Mouse (Mus musculus): ENCODE measurements around the gene Olfr93. TPM values are rescaled to one million over a fixed set of nuclear protein-coding genes. Genes with fewer than 3 reads are reported as not detected.
"Not testable (repeated sequence)": the region's sequence is repeated elsewhere in the genome, so short reads cannot be mapped to it uniquely, and the experiment has no call there.

The Olfr93 gene
- total and polyA plus RNA-seq, 2 experiments, result not detected

DNA sequence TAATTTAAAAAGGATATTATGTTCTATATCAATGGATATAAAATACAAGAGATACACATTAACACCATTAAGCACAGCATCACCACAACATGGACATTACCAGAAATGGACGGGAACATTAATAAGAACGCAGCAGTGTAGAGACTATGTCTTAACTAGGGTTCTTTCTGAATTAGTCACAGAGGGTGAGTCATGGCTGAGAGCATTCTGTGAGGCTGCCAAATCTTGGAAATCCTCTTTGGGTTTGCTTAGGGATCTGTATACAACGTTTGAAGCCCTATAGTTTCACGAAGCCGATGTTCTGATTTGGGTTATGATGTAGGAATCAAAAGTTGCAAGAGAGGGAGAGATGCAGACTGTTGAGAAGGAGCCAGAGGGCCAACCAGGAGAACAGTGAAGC lies 33.5 kb upstream of the Olfr93 start:
- Histone ChIP-seq H3K36me3 (ENCODE audit: control insufficient read depth, insufficient read depth, low read length) (no peaks in the 10 kb centered on the region), H3K27ac (replicated peaks; ENCODE audit: insufficient read depth, low read depth, low read length) (no peak overlapping the region), H3K79me2 (ENCODE audit: control insufficient read depth, insufficient read depth, low read length) (no peaks in the 10 kb centered on the region), H3K4me3 (ENCODE audit: insufficient read depth, low read depth, low read length) (no peak overlapping the region), H3K27me3 (ENCODE audit: control insufficient read depth, insufficient read depth, low read length) (peaks cover 10% of the 10 kb centered on the region), H3K4me1 (ENCODE audit: control insufficient read depth, insufficient read depth, low read length) (peaks cover 9% of the 10 kb centered on the region; the same call in 1 of the 2 replicates), H3K9ac (ENCODE audit: low read depth, low read length) (no peak overlapping the region)
- DNase-seq (ENCODE audit: extremely low read depth, low read depth, low spot score), result no peak
- 91% methylated on average over 5 of the region's 5 CpGs for WGBS
- TF ChIP-seq CTCF (IDR thresholded peaks at IDR 0.05; ENCODE audit: low read depth, low read length) (no peak), POLR2A (IDR thresholded peaks at IDR 0.05; ENCODE audit: extremely low read depth, insufficient read depth, low read length) (no peak)

DNA sequence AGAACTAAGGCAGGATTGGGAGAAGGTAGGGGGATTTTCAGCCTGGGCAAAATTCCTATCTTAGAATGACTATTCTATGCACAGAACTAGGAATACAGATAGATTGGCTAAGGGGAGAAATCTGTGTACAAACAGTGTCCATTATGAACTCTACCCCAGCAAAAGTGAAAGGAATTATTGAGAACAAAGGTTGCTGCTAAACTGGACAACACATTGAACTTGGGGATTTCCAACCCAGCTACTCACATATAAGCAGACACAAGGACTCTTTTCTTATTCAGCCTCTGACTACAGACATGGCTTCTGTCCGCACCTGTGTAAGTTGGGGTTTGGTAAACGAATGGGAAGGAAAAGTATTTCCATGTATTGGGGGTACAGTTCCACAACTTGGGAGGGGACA lies 32.4 kb upstream of the Olfr93 start, which contains the start of gene Ubd:
Ubd (plus strand) TSS at position 237 of the 400 bp plus-strand sequence.
- Histone ChIP-seq H3K27me3 (ENCODE audit: control insufficient read depth, insufficient read depth, low read length) (peaks cover 10% of the 10 kb centered on the region), H3K79me2 (ENCODE audit: control insufficient read depth, insufficient read depth, low read length) (no peaks in the 10 kb centered on the region), H3K9ac (ENCODE audit: low read depth, low read length) (no peak within 1 kb of the TSS), H3K4me1 (ENCODE audit: control insufficient read depth, insufficient read depth, low read length) (peaks cover 9% of the 10 kb centered on the region; the same call in 1 of the 2 replicates), H3K27ac (replicated peaks; ENCODE audit: insufficient read depth, low read depth, low read length) (no peak within 1 kb of the TSS), H3K36me3 (ENCODE audit: control insufficient read depth, insufficient read depth, low read length) (no peaks in the 10 kb centered on the region), H3K4me3 (ENCODE audit: insufficient read depth, low read depth, low read length) (no peak within 1 kb of the TSS)
- DNase-seq (ENCODE audit: extremely low read depth, low read depth, low spot score), result peak; percentile 44
- no peak for TF ChIP-seq CTCF (IDR thresholded peaks at IDR 0.05; ENCODE audit: low read depth, low read length)
- TF ChIP-seq POLR2A (IDR thresholded peaks at IDR 0.05; ENCODE audit: extremely low read depth, insufficient read depth, low read length), result no peak
- WGBS, result 81% methylated on average over 2 of the region's 2 CpGs

DNA sequence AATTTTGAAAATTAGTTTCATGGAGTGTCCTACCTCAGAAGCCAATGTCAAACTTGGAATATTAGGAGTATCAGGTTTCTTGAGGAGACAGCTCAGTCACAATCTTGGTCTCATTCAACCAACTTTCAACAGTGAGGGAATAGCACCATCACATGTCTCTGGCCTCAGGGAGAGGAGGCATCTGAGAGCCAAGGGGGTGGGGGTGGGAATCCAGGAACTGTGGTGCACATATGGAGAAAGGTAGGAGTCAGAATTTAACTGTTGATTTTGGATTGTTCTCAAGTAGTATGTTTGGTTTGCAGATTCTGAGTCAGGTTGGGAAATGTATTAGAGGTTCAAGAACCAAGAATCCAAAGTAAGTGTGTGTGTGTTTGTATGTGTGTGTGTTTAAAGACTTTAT lies 31.7 kb upstream of the Olfr93 start:
- no peaks in the 10 kb centered on the region for H3K79me2 ChIP-seq (ENCODE audit: control insufficient read depth, insufficient read depth, low read length)
- H3K4me1 ChIP-seq (ENCODE audit: control insufficient read depth, insufficient read depth, low read length), result peaks cover 9% of the 10 kb centered on the region; the same call in 1 of the 2 replicates
- no peaks in the 10 kb centered on the region for H3K36me3 ChIP-seq (ENCODE audit: control insufficient read depth, insufficient read depth, low read length)
- H3K9ac ChIP-seq (ENCODE audit: low read depth, low read length), result no peak overlapping the region
- no peak overlapping the region for H3K4me3 ChIP-seq (ENCODE audit: insufficient read depth, low read depth, low read length)
- peaks cover 10% of the 10 kb centered on the region for H3K27me3 ChIP-seq (ENCODE audit: control insufficient read depth, insufficient read depth, low read length)
- no peak overlapping the region for H3K27ac ChIP-seq (replicated peaks; ENCODE audit: insufficient read depth, low read depth, low read length)
- DNase-seq (ENCODE audit: extremely low read depth, low read depth, low spot score), result no peak
- TF ChIP-seq CTCF (IDR thresholded peaks at IDR 0.05; ENCODE audit: low read depth, low read length), result no peak
- TF ChIP-seq POLR2A (IDR thresholded peaks at IDR 0.05; ENCODE audit: extremely low read depth, insufficient read depth, low read length), result no peak

DNA sequence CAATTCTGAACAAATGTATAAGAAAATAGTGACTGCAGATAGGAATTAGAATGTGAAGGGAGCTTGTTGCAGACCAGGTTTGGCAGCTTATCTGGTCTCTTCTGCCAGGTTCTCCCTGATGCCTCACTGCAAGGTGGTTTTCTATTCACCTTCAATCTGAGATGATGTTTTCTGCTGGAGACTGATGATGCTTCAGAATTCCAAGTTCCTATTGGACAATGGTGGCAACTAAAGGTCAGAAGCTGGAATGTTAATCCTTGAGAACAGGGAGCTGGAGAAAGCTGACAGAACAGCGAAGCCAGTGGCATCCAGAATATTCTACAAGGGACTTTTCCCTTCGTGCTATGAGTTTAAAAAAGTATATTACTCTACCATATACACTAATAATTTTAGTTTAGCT lies 29.4 kb upstream of the Olfr93 start:
- Histone ChIP-seq H3K36me3 (ENCODE audit: control insufficient read depth, insufficient read depth, low read length) (no peaks in the 10 kb centered on the region), H3K4me3 (ENCODE audit: insufficient read depth, low read depth, low read length) (no peak overlapping the region), H3K4me1 (ENCODE audit: control insufficient read depth, insufficient read depth, low read length) (peaks cover 9% of the 10 kb centered on the region; the same call in 1 of the 2 replicates), H3K27ac (replicated peaks; ENCODE audit: insufficient read depth, low read depth, low read length) (no peak overlapping the region), H3K9ac (ENCODE audit: low read depth, low read length) (no peak overlapping the region), H3K27me3 (ENCODE audit: control insufficient read depth, insufficient read depth, low read length) (no peaks in the 10 kb centered on the region), H3K79me2 (ENCODE audit: control insufficient read depth, insufficient read depth, low read length) (no peaks in the 10 kb centered on the region)
- WGBS, result 49% methylated on average over 2 of the region's 2 CpGs
- TF ChIP-seq CTCF (IDR thresholded peaks at IDR 0.05; ENCODE audit: low read depth, low read length) (no peak), POLR2A (IDR thresholded peaks at IDR 0.05; ENCODE audit: extremely low read depth, insufficient read depth, low read length) (no peak)
- DNase-seq (ENCODE audit: extremely low read depth, low read depth, low spot score), result peak; percentile 47

DNA sequence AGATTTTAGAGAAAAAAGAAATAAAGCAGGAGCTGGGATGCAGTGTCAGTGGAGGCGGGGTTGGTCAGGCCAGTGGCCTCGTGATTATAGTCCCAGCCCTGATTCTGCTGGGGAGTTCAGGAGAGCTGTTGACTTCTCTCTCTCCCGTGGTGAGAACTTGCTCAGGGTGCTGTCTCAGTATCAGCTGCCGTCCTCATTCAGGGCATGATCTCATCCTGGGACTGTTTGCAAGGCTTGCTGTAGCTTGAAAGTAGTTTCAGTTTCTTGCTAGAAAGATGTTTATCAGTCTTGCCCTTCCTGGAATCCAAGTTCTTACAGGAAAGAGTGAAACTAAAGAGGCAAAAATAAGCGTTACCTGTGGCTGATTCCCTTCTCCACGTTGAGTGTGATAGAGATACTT lies 24.2 kb upstream of the Olfr93 start:
- Histone ChIP-seq H3K27ac (replicated peaks; ENCODE audit: insufficient read depth, low read depth, low read length) (no peak overlapping the region), H3K4me1 (ENCODE audit: control insufficient read depth, insufficient read depth, low read length) (no peaks in the 10 kb centered on the region), H3K4me3 (ENCODE audit: insufficient read depth, low read depth, low read length) (no peak overlapping the region), H3K27me3 (ENCODE audit: control insufficient read depth, insufficient read depth, low read length) (no peaks in the 10 kb centered on the region), H3K79me2 (ENCODE audit: control insufficient read depth, insufficient read depth, low read length) (no peaks in the 10 kb centered on the region), H3K36me3 (ENCODE audit: control insufficient read depth, insufficient read depth, low read length) (no peaks in the 10 kb centered on the region), H3K9ac (ENCODE audit: low read depth, low read length) (no peak overlapping the region)
- WGBS, result 35% methylated on average over 6 of the region's 6 CpGs
- DNase-seq (ENCODE audit: extremely low read depth, low read depth, low spot score), result no peak
- TF ChIP-seq POLR2A (IDR thresholded peaks at IDR 0.05; ENCODE audit: extremely low read depth, insufficient read depth, low read length) (no peak), CTCF (IDR thresholded peaks at IDR 0.05; ENCODE audit: low read depth, low read length) (no peak)

DNA sequence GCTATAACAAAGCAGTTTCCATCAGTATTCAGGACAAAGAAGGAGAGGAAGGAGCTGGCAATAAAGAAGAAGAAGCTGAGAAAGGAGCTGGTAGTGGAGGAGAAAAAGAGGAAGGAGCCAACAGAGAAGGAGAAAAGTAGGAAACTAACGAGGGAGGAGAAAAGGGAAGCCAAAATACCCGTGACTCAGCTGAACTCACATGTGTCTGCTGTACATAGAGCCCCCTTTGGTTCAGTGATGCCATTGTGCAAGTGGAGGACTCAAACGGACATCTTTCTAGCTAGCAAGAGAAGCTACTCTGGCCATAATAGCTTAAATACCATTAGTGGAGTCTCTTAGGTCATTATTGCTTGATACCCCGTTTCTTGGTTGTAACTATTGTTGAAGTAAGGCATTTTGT lies 29.9 kb downstream of the Olfr93 start:
- not testable (repeated sequence) for H3K4me1 ChIP-seq (ENCODE audit: control insufficient read depth, insufficient read depth, low read length); H3K79me2 ChIP-seq (ENCODE audit: control insufficient read depth, insufficient read depth, low read length); H3K36me3 ChIP-seq (ENCODE audit: control insufficient read depth, insufficient read depth, low read length); H3K27ac ChIP-seq (replicated peaks; ENCODE audit: insufficient read depth, low read depth, low read length); H3K4me3 ChIP-seq (ENCODE audit: insufficient read depth, low read depth, low read length); H3K9ac ChIP-seq (ENCODE audit: low read depth, low read length); DNase-seq (ENCODE audit: extremely low read depth, low read depth, low spot score); H3K27me3 ChIP-seq (ENCODE audit: control insufficient read depth, insufficient read depth, low read length)
- WGBS, result 59% methylated on average over 4 of the region's 4 CpGs

Measured in liver, adult 2 months (tissue).